Mouse (Mus musculus): ENCODE measurements around the gene Ninj2. TPM values are rescaled to one million over a fixed set of nuclear protein-coding genes. Genes with fewer than 3 reads are reported as not detected.
A peak's percentile ranks its signal among the peaks of the same experiment; 100 is the strongest.

Gene Ninj2
- polyA plus RNA-seq, 1 experiment from 2014 or later = 0.31 TPM

- POLR2A ChIA-PET = interaction anchor here (0.6 kb wide), 1 partner anchor 24 kb away, joined by 3 read pairs; no protein-coding TSS in a partner anchor
- in situ Hi-C loops (cut with MboI; ENCODE audit: low pct_unique_long_range_greater_than_20kb) = loop anchor here (5.0 kb wide), 1 partner anchor 39 kb away; no protein-coding TSS in a partner anchor
- CTCF ChIA-PET = interaction anchor here (0.9 kb wide), 1 partner anchor 10 kb away, joined by 3 read pairs; no protein-coding TSS in a partner anchor
- no peak for ATAC-seq
- no peaks in the 10 kb centered on the region for H3K27me3 ChIP-seq
- TF ChIP-seq CTCF (IDR thresholded peaks at IDR 0.05) = no peak
- no peak for DNase-seq (ENCODE audit: low read depth, low spot score)
Measured at GRCm38 (mm10) chr6:120186594-120186993, 93.4 kb downstream of the Ninj2 start.

GRCm38 (mm10) chr6:120187587-120188176 is 94.5 kb downstream of the Ninj2 start:
- in situ Hi-C loops (cut with MboI; ENCODE audit: low pct_unique_long_range_greater_than_20kb) = loop anchor here (5.0 kb wide), 1 partner anchor 40 kb away; no protein-coding TSS in a partner anchor
- no peak for ATAC-seq
- TF ChIP-seq CTCF (IDR thresholded peaks at IDR 0.05) = no peak
- H3K27me3 ChIP-seq = no peaks in the 10 kb centered on the region
- POLR2A ChIA-PET = no interaction called here
- CTCF ChIA-PET = interaction anchor here (1.3 kb wide), 1 partner anchor 156 kb away, joined by 3 read pairs; no protein-coding TSS in a partner anchor
- DNase-seq (ENCODE audit: low read depth, low spot score) = no peak

- ATAC-seq (no peak), DNase-seq (ENCODE audit: low read depth, low spot score) (no peak)
- ChIA-PET CTCF (interaction anchor here (0.8 to 1.3 kb wide), 4 partner anchors 14 to 169 kb away, joined by 3 to 4 read pairs (median 3); no protein-coding TSS in a partner anchor), POLR2A (interaction anchor here (0.5 kb wide), 1 partner anchor 16 kb away, joined by 9 read pairs; no protein-coding TSS in a partner anchor)
- no peak for TF ChIP-seq CTCF (IDR thresholded peaks at IDR 0.05)
- no peaks in the 10 kb centered on the region for H3K27me3 ChIP-seq
- in situ Hi-C loops (cut with MboI; ENCODE audit: low pct_unique_long_range_greater_than_20kb) = loop anchor here (5.0 kb wide), 1 partner anchor 41 kb away; no protein-coding TSS in a partner anchor
Measured at GRCm38 (mm10) chr6:120188376-120189235, 95.5 kb downstream of the Ninj2 start.

- DNase-seq (ENCODE audit: low read depth, low spot score) (no peak), ATAC-seq (no peak)
- in situ Hi-C loops (cut with MboI; ENCODE audit: low pct_unique_long_range_greater_than_20kb) = loop anchor here (5.0 kb wide), 1 partner anchor 42 kb away; no protein-coding TSS in a partner anchor
- ChIA-PET POLR2A (interaction anchor here (0.5 to 1.3 kb wide), 2 partner anchors 9 to 16 kb away, joined by 5 to 9 read pairs; no protein-coding TSS in a partner anchor), CTCF (interaction anchor here (0.8 to 2.2 kb wide), 4 partner anchors 15 to 169 kb away, joined by 3 to 7 read pairs (median 4); no protein-coding TSS in a partner anchor)
- no peaks in the 10 kb centered on the region for H3K27me3 ChIP-seq
- no peak for TF ChIP-seq CTCF (IDR thresholded peaks at IDR 0.05)
Measured at GRCm38 (mm10) chr6:120189287-120189686, 96.1 kb downstream of the Ninj2 start.

- in situ Hi-C loops (cut with MboI; ENCODE audit: low pct_unique_long_range_greater_than_20kb) = loop anchor here (5.0 to 10.0 kb wide), 5 partner anchors 148 to 708 kb away; no protein-coding TSS in a partner anchor
- POLR2A ChIA-PET = interaction anchor here (0.6 to 1.3 kb wide), 3 partner anchors 10 to 75 kb away, joined by 3 to 5 read pairs (median 3); no protein-coding TSS in a partner anchor
- ATAC-seq = no peak
- no peak for TF ChIP-seq CTCF (IDR thresholded peaks at IDR 0.05)
- DNase-seq (ENCODE audit: low read depth, low spot score) = no peak
- H3K27me3 ChIP-seq = no peaks in the 10 kb centered on the region
- CTCF ChIA-PET = interaction anchor here (1.0 to 2.2 kb wide), 4 partner anchors 9 to 244 kb away, joined by 3 to 7 read pairs (median 4); no protein-coding TSS in a partner anchor
Measured at GRCm38 (mm10) chr6:120190365-120190764, 97.2 kb downstream of the Ninj2 start.

GRCm38 (mm10) chr6:120190912-120191311 is 97.8 kb downstream of the Ninj2 start:
- no peaks in the 10 kb centered on the region for H3K27me3 ChIP-seq
- POLR2A ChIA-PET = interaction anchor here (0.6 to 1.1 kb wide), 4 partner anchors 46 to 480 kb away, joined by 3 to 4 read pairs (median 3); no protein-coding TSS in a partner anchor
- in situ Hi-C loops (cut with MboI; ENCODE audit: low pct_unique_long_range_greater_than_20kb) = loop anchor here (5.0 to 10.0 kb wide), 5 partner anchors 149 to 709 kb away; no protein-coding TSS in a partner anchor
- no peak for TF ChIP-seq CTCF (IDR thresholded peaks at IDR 0.05)
- DNase-seq (ENCODE audit: low read depth, low spot score) (peak; percentile 71), ATAC-seq (peak; percentile 32)
- CTCF ChIA-PET = interaction anchor here (1.0 to 2.2 kb wide), 3 partner anchors 9 to 77 kb away, joined by 3 to 7 read pairs (median 4); no protein-coding TSS in a partner anchor

GRCm38 (mm10) chr6:120191396-120192170 is 98.4 kb downstream of the Ninj2 start:
- DNase-seq (ENCODE audit: low read depth, low spot score) = no peak
- ChIA-PET CTCF (interaction anchor here (0.8 to 2.2 kb wide), 5 partner anchors 10 to 153 kb away, joined by 3 to 7 read pairs (median 3); no protein-coding TSS in a partner anchor), POLR2A (interaction anchor here (0.6 to 1.1 kb wide), 5 partner anchors 47 to 575 kb away, joined by 3 to 4 read pairs (median 4); no protein-coding TSS in a partner anchor)
- no peaks in the 10 kb centered on the region for H3K27me3 ChIP-seq
- in situ Hi-C loops (cut with MboI; ENCODE audit: low pct_unique_long_range_greater_than_20kb) = loop anchor here (5.0 to 10.0 kb wide), 5 partner anchors 149 to 709 kb away; no protein-coding TSS in a partner anchor
- no peak for ATAC-seq
- TF ChIP-seq CTCF (IDR thresholded peaks at IDR 0.05) = no peak

GRCm38 (mm10) chr6:120192211-120192870 is 99.2 kb downstream of the Ninj2 start:
- POLR2A ChIA-PET = interaction anchor here (0.9 to 1.1 kb wide), 2 partner anchors 77 to 259 kb away, joined by 3 read pairs; no protein-coding TSS in a partner anchor

More at GRCm38 (mm10) chr6:120192211-120192870, 99.2 kb downstream of the Ninj2 start:
- TF ChIP-seq CTCF (IDR thresholded peaks at IDR 0.05) = no peak
- CTCF ChIA-PET = interaction anchor here (0.8 to 2.5 kb wide), 8 partner anchors 12 to 191 kb away, joined by 3 to 11 read pairs (median 4); no protein-coding TSS in a partner anchor
- peak; percentile 65 for ATAC-seq
- DNase-seq (ENCODE audit: low read depth, low spot score) = no peak
- no peaks in the 10 kb centered on the region for H3K27me3 ChIP-seq
- in situ Hi-C loops (cut with MboI; ENCODE audit: low pct_unique_long_range_greater_than_20kb) = loop anchor here (5.0 to 10.0 kb wide), 5 partner anchors 150 to 710 kb away; no protein-coding TSS in a partner anchor

Measured in Patski (cell line).